Mouse (Mus musculus): ENCODE results near the gene Ttf1. TPM values are rescaled to one million over a fixed set of nuclear protein-coding genes. Genes with fewer than 3 reads are reported as not detected.

The Ttf1 gene
- polyA plus RNA-seq (2015; fragmentation: Nextera tagmentation; extraction: Ambion mirVana) = 11.5 and 11.7 TPM in 2 replicates

DNA sequence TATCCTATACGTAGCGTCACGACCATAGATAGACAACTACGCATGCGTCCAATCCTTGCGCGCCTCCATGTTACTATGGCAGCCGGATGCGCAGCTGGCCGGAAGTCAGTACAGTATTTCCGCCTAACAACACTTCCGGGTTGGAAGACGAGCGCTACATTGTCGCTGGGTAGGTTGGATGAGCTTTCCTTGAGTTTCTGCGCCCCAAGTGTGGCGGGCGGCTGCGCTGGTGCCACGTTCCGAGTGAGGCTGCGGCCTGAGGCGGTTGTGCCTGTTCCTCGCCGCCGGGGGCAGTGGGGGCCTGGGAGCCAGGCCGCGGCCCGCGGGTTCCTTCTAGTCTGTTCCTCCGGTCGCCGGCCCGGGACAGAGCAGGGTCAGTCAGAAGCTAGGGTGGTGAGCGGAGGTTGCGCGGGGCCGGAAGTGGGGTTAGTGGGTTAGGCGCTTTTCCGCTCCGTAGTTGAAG lies at the start of gene Ttf1:
Gene Ttf1, plus strand, starts transcription at position 128 of the 463 bp plus-strand sequence.
- peak; percentile 94 for ATAC-seq (replicated peaks; ENCODE audit: low FRiP score)
- Histone ChIP-seq H3K4me3 (replicated peaks) (peak within 1 kb of the TSS; percentile 75), H3K4me2 (peak within 1 kb of the TSS; percentile 67), H3K9ac (peak within 1 kb of the TSS; percentile 56), H3K27ac (peak within 1 kb of the TSS; percentile 97), H3K36me3 (no peaks in the 10 kb centered on the region), H3K9me3 (replicated peaks) (no peaks in the 10 kb centered on the region), H3K4me1 (peaks cover 13% of the 10 kb centered on the region), H3K27me3 (peaks cover 31% of the 10 kb centered on the region)
- under 1% methylated on average over 41 of the region's 41 CpGs for WGBS

DNA sequence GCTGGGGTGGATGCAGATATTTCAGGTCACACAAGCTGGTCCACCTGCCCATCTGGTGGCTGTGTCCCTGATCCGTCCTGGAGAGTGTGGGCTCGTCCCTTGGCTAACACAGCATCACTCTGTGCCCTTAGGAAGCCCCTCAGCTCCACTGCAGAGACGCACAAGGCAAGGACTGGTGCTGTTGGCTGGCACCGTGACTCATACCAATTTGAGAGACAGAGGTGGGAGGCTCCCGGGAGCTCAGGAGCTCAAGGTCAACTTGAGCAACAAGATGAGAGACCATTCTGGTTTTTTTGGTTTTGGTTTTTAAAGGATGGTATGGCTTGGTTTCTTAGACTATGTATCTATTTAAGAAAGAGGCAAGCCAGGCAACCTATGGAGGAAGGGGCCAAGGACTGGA lies 47.5 kb upstream of the Ttf1 start:
- H3K4me2 ChIP-seq = no peak overlapping the region
- no peak overlapping the region for H3K27ac ChIP-seq
- H3K36me3 ChIP-seq = no peaks in the 10 kb centered on the region
- H3K9me3 ChIP-seq (replicated peaks) = no peaks in the 10 kb centered on the region
- WGBS = 70% methylated on average over 5 of the region's 5 CpGs
- H3K4me1 ChIP-seq = peaks cover 11% of the 10 kb centered on the region
- no peak for ATAC-seq (replicated peaks; ENCODE audit: low FRiP score)
- H3K27me3 ChIP-seq = peaks cover 75% of the 10 kb centered on the region
- H3K9ac ChIP-seq = no peak overlapping the region
- H3K4me3 ChIP-seq (replicated peaks) = no peak overlapping the region

DNA sequence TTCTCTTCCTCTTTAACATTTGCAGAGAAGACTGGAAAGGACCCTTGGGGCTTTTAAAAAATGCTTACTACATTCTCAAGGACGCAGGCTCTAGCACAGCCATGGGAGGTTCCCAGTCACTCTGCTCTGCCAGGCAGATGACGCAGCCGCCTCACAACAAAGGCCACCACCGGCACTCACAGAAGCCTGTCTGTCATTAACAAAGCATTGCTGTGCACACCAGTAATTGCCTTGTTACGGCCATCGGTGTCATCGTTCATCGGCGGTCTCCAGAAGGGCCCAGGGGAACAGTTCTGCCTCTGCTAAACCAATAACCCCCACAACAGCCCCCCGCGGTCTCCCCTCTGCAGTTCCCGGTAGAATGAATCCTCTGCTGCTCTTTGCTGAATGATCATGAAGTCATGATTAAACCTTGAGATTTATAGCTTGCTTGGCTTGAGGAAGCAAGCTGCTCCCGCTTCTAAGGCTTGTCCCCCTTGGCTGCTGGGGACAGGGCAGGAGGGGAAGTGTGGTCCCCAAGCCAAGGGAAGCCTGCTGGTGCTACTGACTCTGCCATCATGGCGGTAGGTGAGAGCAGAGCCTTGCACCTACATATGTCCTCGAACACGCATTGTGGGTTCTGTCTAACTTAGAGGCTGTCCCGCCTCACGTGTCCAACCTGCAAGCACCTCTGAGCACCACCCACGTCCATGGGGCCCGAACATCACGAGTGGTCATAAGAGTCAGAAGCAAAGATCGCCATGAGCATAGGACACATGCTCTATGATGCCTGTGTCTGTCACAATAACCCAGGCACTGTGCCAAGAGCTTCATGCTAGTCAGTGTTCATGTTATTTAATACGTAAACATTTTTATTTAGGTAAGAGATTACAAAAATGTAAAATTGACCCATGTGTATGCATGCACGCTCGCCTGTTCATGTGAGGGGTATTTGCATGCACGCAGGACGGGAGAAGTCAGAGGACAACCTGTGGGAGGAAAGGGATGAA lies 43.2 kb upstream of the Ttf1 start:
- H3K36me3 ChIP-seq = no peaks in the 10 kb centered on the region
- WGBS = 37% methylated on average over 27 of the region's 27 CpGs
- no peak for ATAC-seq (replicated peaks; ENCODE audit: low FRiP score)
- H3K4me1 ChIP-seq = peaks cover 11% of the 10 kb centered on the region
- no peaks in the 10 kb centered on the region for H3K9me3 ChIP-seq (replicated peaks)
- no peak overlapping the region for H3K4me3 ChIP-seq (replicated peaks)
- peak overlapping the region; percentile 44 for H3K4me2 ChIP-seq
- H3K27ac ChIP-seq = no peak overlapping the region
- no peak overlapping the region for H3K9ac ChIP-seq
- H3K27me3 ChIP-seq = peaks cover 66% of the 10 kb centered on the region

DNA sequence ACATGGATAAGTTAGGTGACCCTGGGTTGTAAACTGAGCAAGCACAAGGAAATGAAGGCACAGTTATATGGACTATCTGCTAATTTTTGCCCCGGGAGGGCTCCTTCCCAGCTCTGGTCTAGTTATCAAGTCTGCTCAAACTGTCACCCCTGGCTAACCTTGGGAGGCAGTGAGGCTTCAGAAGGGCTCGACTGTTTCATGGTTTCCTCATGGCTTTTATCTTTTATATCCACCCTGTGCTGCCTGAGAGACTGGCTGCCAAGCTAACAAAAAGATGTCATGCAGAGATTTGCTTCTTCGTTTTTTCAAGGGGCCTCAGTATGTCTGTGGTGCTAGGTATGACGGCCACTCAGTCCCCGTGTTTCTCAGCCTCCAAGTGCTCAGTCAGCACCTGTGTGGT lies 41.4 kb upstream of the Ttf1 start:
- WGBS = 50% methylated on average over 5 of the region's 5 CpGs
- Histone ChIP-seq H3K27ac (no peak overlapping the region), H3K36me3 (no peaks in the 10 kb centered on the region), H3K9me3 (replicated peaks) (no peaks in the 10 kb centered on the region), H3K4me2 (no peak overlapping the region), H3K27me3 (peaks cover 75% of the 10 kb centered on the region), H3K4me1 (peaks cover 11% of the 10 kb centered on the region), H3K4me3 (replicated peaks) (no peak overlapping the region), H3K9ac (no peak overlapping the region)
- no peak for ATAC-seq (replicated peaks; ENCODE audit: low FRiP score)

DNA sequence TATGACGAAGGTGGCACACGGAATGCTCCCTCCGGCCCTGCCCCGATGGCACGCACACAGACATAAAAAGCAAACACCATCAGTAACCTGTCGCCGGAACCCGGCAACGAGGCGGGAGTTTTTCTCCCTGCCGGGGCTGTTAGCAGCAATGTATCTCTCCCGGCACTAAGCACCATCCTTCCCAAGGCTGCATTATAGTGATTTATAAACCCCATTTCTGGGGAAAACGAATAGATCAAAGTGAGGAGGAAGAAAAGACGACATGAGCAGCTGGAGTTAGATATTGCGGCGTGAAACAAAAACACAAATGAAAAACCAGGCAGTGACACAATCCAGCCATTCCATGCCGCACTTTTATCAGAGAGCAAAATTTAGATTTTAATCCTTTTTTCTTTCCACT lies 39.0 kb upstream of the Ttf1 start:
- H3K4me2 ChIP-seq = 0 out of 2 replicates have a peak overlapping the region, but pooled peaks have one; percentile 9
- H3K4me1 ChIP-seq = peaks cover 11% of the 10 kb centered on the region
- WGBS = 15% methylated on average over 17 of the region's 17 CpGs
- no peak overlapping the region for H3K9ac ChIP-seq
- H3K9me3 ChIP-seq (replicated peaks) = no peaks in the 10 kb centered on the region
- peaks cover 74% of the 10 kb centered on the region for H3K27me3 ChIP-seq
- no peak for ATAC-seq (replicated peaks; ENCODE audit: low FRiP score)
- no peak overlapping the region for H3K27ac ChIP-seq
- no peak overlapping the region for H3K4me3 ChIP-seq (replicated peaks)
- H3K36me3 ChIP-seq = no peaks in the 10 kb centered on the region

DNA sequence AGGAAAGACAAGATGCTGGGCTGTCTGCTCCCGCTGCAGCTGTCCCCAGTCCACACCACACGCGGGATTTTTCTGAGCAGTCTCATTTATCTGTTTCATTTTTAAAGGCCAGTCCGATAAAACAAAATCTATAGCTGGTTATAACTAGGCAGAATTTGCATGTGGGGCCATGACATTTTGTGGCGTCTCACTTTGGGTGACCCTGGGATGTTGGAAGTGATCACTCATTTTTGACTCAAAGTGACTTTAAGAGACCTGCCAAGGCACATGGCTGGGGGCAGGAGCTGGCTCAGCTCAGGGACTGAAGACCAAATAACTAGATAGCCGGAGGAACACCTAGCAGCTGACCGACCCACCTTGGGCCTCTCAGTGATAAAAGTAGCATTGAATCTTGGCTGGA lies 37.1 kb upstream of the Ttf1 start:
- Histone ChIP-seq H3K4me1 (no peaks in the 10 kb centered on the region), H3K36me3 (no peaks in the 10 kb centered on the region), H3K27me3 (peaks cover 73% of the 10 kb centered on the region), H3K4me3 (replicated peaks) (no peak overlapping the region), H3K9me3 (replicated peaks) (no peaks in the 10 kb centered on the region), H3K27ac (no peak overlapping the region), H3K9ac (no peak overlapping the region), H3K4me2 (no peak overlapping the region)
- 84% methylated on average over 7 of the region's 7 CpGs for WGBS
- ATAC-seq (replicated peaks; ENCODE audit: low FRiP score) = no peak

DNA sequence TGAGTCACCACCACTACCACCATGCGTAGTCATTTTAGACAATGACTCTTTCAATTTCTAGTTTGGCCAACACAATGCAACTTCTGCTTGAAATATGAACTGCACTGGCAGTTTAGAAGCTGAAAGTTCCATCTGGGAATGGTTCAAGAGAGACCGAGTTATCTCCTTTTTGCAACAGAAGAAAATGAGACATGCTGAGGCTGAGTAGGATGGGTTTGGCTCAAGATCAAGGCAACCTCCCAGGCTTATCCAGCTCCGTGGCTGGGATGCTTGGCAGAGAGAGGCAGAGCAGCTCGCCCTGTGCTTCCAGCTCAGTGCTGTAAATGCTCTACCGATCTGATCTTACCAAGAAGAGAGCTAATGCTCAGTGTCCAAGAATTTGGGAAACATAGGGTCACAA lies 34.8 kb upstream of the Ttf1 start:
- no peak overlapping the region for H3K4me3 ChIP-seq (replicated peaks)
- no peaks in the 10 kb centered on the region for H3K36me3 ChIP-seq
- no peak overlapping the region for H3K9ac ChIP-seq
- no peaks in the 10 kb centered on the region for H3K9me3 ChIP-seq (replicated peaks)
- H3K4me2 ChIP-seq = no peak overlapping the region
- H3K4me1 ChIP-seq = peaks cover 8% of the 10 kb centered on the region; the same call in 1 of the 2 replicates
- ATAC-seq (replicated peaks; ENCODE audit: low FRiP score) = no peak
- H3K27ac ChIP-seq = no peak overlapping the region
- peaks cover 80% of the 10 kb centered on the region for H3K27me3 ChIP-seq
- 74% methylated on average over 5 of the region's 5 CpGs for WGBS

DNA sequence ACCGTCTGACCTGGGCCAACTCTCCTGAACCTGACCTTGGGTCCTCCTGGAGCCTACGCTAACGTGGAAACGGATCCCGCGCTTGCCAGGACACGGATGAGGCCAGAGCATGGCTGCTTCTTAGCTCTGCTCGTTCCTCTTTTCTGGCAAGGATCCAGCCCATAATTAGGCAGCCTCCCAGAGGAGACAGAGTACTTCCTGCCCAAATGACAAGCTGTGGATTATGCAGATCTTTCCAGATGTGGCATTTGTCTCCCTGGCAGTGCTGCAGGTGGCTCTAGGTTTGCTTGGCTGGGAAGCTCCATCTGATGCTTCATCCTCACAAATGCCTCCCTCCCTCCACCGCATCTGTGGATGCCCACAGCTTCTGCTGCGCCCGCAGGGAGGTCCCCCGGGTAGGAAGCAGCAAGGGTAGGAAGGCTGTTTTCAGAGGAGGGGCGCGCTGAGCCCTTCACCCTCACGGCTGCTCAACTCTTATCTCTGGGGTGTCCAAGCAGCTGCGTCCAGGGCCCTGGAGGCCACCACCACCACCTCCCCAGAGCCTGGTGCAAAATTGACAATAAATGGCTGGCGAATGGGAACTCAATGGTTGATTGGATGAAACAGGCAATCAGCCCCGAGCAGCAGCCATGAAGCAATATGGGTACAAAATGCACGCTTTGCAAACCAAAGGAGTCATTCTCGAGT lies 29.9 kb upstream of the Ttf1 start:
- H3K4me3 ChIP-seq (replicated peaks) = no peak overlapping the region
- no peak overlapping the region for H3K27ac ChIP-seq
- no peak overlapping the region for H3K4me2 ChIP-seq
- H3K4me1 ChIP-seq = peaks cover 9% of the 10 kb centered on the region; the same call in 1 of the 2 replicates
- WGBS = 51% methylated on average over 20 of the region's 20 CpGs
- no peaks in the 10 kb centered on the region for H3K9me3 ChIP-seq (replicated peaks)
- no peaks in the 10 kb centered on the region for H3K36me3 ChIP-seq
- ATAC-seq (replicated peaks; ENCODE audit: low FRiP score) = no peak
- H3K27me3 ChIP-seq = peaks cover 76% of the 10 kb centered on the region
- H3K9ac ChIP-seq = no peak overlapping the region

DNA sequence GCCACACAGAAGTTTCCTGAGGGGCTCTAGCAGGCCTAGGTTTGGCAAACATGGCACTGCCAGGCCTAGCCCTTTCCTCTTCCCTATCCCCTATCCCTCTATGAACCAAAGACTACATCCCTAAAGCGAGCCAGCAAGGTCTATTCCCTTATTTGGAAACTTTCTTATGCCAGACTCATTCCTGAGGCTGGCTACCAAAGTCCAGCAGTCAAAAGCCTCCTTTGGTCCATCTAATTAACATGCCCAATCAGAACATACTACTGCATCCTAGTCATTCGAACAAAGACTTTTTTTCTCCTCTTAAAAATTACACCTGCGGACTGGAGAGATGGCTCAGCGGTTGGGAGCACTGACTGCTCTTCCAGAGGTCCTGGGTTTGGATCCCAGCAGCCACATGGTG lies 28.1 kb upstream of the Ttf1 start:
- Histone ChIP-seq H3K4me2 (no peak overlapping the region), H3K4me3 (replicated peaks) (no peak overlapping the region), H3K9ac (no peak overlapping the region), H3K9me3 (replicated peaks) (no peaks in the 10 kb centered on the region), H3K36me3 (no peaks in the 10 kb centered on the region), H3K4me1 (peaks cover 9% of the 10 kb centered on the region; the same call in 1 of the 2 replicates), H3K27ac (no peak overlapping the region), H3K27me3 (peaks cover 77% of the 10 kb centered on the region)
- ATAC-seq (replicated peaks; ENCODE audit: low FRiP score) = no peak
- 84% methylated on average over 4 of the region's 4 CpGs for WGBS

DNA sequence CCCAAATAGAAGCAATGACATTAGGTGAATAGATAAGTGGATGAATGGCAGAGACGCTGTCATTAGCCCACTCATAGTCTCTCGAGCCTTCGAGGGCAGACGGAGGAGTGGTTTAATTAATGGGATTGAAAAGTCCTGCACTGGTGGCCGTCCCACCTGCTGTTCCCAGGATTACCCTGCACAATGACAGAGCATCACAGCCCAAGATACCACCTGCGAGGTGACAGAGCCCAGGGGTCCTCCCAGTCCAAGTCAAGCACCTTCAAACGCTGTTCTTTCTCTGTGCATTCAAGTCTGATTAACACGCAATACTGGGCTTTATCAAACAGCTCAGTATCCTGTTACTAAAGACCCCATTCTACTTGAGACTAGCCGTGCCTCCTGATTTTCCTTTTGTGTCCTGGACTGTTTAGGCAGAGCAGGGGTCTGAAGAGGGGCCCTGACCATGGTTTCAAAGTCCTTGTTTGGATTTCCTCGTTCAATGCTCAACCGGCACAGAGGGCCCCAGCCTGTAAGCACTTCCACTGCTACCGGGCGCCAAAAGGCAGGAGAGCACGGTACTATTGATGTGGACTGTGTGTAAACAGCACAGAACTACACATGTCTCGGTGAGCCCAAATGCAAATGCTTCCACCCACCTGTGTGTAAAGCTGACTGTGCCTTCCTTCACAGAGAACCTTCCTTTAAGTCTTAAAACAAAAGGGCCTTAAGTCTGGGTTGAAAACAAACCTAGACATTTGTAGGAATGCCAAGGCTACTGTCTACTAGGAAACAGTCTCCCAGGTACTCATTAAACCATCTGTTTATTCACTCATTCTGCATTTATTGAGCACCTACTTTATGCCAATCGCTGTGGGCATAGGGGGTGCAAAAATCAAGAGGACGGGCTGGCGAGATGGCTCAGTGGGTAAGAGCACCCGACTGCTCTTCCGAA lies 25.3 kb upstream of the Ttf1 start:
- Histone ChIP-seq H3K9me3 (replicated peaks) (no peaks in the 10 kb centered on the region), H3K4me3 (replicated peaks) (no peak overlapping the region), H3K4me1 (peaks cover 6% of the 10 kb centered on the region; the same call in 1 of the 2 replicates), H3K9ac (no peak overlapping the region), H3K27ac (no peak overlapping the region), H3K36me3 (no peaks in the 10 kb centered on the region), H3K4me2 (no peak overlapping the region), H3K27me3 (peaks cover 79% of the 10 kb centered on the region)
- 67% methylated on average over 20 of the region's 20 CpGs for WGBS
- ATAC-seq (replicated peaks; ENCODE audit: low FRiP score) = no peak

DNA sequence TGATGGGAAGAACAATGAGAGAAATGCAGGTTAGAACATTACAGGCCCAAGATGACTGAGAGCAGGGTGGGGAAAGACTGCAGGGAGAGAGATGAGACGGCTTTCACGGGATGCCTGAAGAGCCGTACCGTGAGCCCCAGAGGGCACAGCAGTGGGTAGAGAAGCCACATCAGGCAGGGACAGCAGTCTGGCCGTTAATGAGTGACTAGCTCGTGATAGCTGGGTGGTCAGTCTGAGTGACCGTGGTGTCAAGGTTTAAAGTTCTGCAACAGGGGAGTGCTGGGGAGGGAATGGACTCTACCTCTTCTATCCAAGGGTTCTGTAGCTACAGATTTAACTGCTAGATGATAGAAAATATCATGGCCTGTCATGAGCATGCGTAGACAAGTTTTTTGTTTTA lies 24.4 kb upstream of the Ttf1 start:
- Histone ChIP-seq H3K4me1 (no peaks in the 10 kb centered on the region), H3K27ac (no peak overlapping the region), H3K9me3 (replicated peaks) (no peaks in the 10 kb centered on the region), H3K36me3 (no peaks in the 10 kb centered on the region), H3K4me2 (no peak overlapping the region), H3K9ac (no peak overlapping the region), H3K27me3 (peaks cover 79% of the 10 kb centered on the region), H3K4me3 (replicated peaks) (no peak overlapping the region)
- ATAC-seq (replicated peaks; ENCODE audit: low FRiP score) = peak; percentile 29; the same call in 1 of the 2 replicates
- 63% methylated on average over 8 of the region's 8 CpGs for WGBS

Measured in kidney, embryonic 15.5 days (tissue).